Mouse (Mus musculus): Measurements from ENCODE around the gene Supt4a.

GRCm38 (mm10) chr11:87763511-87763987, 26.2 kb downstream of the Supt4a start:
- TF ChIP-seq FLI1 (IDR thresholded peaks at IDR 0.05; ENCODE audit: low read length) (no peak), GATA1 (IDR thresholded peaks at IDR 0.05; ENCODE audit: borderline replicate concordance, low read length) (no peak)

All from megakaryocyte, embryonic 14.5 days (primary cell).